Mouse (Mus musculus) hindbrain, embryonic 10.5 days (tissue): ENCODE measurements around the gene Egfr. TPM values are rescaled to one million over a fixed set of nuclear protein-coding genes. Genes with fewer than 3 reads are reported as not detected.

Experiments
- DNase-seq: peaks from one replicate; pipeline ENCODE4 v3.0.0-alpha.2; 2017; ENCODE audit warnings: low spot score
- H3K27ac ChIP-seq: fragments of 300-500 bp; sonication (generic); 2 replicates; pipeline ENCODE4 v1.5.1; 2016; ENCODE audit warnings: mild to moderate bottlenecking, moderate library complexity
- H3K27me3 ChIP-seq: fragments of 300-500 bp; sonication (generic); 2 replicates; pipeline ENCODE4 v1.6.1; 2016; ENCODE audit warnings: mild to moderate bottlenecking; ENCODE audit not compliant: poor library complexity, insufficient read depth, severe bottlenecking
- H3K36me3 ChIP-seq: fragments of 300-500 bp; sonication (generic); 2 replicates; pipeline ENCODE4 v1.6.1; 2016; ENCODE audit warnings: mild to moderate bottlenecking, moderate library complexity
- H3K4me1 ChIP-seq: fragments of 300-500 bp; sonication (generic); replicated peaks from 2 replicates; pipeline ENCODE4 v1.6.1; 2016; ENCODE audit warnings: mild to moderate bottlenecking
- H3K4me3 ChIP-seq: fragments of 300-500 bp; sonication (generic); 2 replicates; pipeline ENCODE4 v1.5.1; 2016; ENCODE audit warnings: mild to moderate bottlenecking, moderate library complexity
- H3K9me3 ChIP-seq: fragments of 300-500 bp; sonication (generic); 2 replicates; pipeline ENCODE4 v1.6.1; 2016; ENCODE audit warnings: mild to moderate bottlenecking, moderate library complexity
- WGBS: fragments of 180-500 bp; shearing (Covaris S2); methylation state at CpG from one replicate; pipeline ENCODE4 v1.1.7; 2016; 5-methylcytosine and 5-hydroxymethylcytosine counted together
- polyA plus RNA-seq: library from polyadenylated mRNA; unstranded; fragments of >200 nt; fragmentation: Nextera tagmentation; extraction: Ambion mirVana; gene quantifications from 2 replicates; pipeline ENCODE4 v1.2.1, GENCODE M21; 2016

Egfr gene
- polyA plus RNA-seq, 1 experiment from 2014 or later: 2.0 TPM

DNA sequence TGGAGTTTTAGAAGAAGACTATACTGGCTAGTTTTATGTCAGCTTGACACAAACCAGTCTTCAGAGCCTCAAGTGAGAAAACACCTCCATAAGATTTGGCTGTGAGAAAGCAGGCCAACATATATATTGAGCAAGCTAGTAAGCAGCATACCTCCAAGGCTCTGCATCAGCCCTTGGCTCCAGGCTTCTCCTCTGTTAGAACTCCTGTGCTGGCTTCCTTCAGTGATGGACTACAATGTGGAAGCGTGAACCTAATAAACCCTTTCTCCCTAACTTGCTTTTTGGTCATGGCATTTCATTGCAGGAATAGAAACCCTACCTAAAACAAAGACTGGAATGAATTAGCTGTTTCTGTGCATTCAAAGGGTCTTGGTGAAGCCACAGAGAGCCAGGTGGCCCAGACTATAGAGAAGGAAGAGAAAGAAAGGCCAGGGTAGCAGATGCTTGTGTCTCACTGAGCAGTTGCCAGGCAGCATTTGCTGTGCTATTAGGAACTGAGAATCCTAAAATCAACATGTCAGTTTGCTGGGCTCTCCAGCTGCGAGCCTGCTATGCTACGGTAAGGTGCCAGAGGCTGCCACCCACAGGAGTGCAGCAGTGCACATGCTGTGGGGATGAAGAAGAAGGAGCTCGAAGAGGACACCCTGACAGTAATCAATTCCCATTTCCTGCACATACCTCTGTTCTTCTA is 189.2 kb downstream of the Egfr start:
- H3K36me3 ChIP-seq: no peaks in the 10 kb centered on the region
- no peak overlapping the region for H3K4me3 ChIP-seq
- 38% methylated on average over 4 of the region's 4 CpGs for WGBS
- DNase-seq: peak; percentile 16
- no peaks in the 10 kb centered on the region for H3K27me3 ChIP-seq
- no peak overlapping the region for H3K27ac ChIP-seq
- H3K4me1 ChIP-seq: peaks cover 11% of the 10 kb centered on the region; the same call in 1 of the 2 replicates
- no peaks in the 10 kb centered on the region for H3K9me3 ChIP-seq

DNA sequence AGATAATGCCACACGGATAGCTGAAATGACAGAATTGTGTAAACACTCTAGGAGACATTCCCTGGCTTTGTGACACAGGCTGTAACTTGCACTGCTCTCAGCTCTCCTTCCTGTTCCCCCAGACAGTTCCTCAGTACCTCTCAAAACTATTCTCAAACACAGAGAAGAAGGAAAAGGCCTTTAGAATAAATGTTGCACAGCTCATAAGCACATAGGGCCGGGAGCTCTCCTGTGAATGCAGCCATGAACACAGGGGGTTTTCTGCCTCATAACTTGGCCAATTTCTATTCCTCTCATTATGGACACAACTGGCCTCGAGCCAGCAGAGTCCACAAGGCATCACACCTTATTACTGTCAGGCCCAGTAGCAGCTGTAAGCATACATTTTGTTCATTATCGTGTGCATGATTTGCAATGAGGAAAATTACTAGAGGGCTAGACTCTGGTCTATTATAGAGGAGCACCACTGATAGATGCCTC is 190.0 kb downstream of the Egfr start:
- Histone ChIP-seq H3K4me3 (no peak overlapping the region), H3K27ac (no peak overlapping the region), H3K4me1 (peaks cover 11% of the 10 kb centered on the region; the same call in 1 of the 2 replicates), H3K36me3 (no peaks in the 10 kb centered on the region), H3K9me3 (no peaks in the 10 kb centered on the region), H3K27me3 (no peaks in the 10 kb centered on the region)
- WGBS: 72% methylated on average over 4 of the region's 4 CpGs
- DNase-seq: no peak

DNA sequence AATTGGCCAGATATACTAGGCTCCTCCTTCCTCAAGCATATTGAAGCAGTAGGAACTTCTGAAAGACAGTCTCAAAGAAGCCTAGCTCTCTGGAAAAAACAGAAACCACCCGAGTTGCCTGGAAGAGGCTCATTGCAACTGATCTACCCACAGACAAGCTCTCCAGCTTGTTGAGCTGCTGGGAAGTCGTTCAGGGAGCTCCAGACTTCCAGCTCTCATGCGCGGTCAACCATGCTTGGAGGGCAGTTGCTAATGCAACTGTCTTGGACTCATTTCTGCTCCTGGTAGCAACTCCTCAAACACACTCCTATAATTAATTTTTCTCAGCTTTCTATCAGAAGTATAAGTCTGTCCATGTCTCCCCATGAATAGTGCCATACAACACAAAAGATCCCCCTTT is 191.0 kb downstream of the Egfr start:
- Histone ChIP-seq H3K27ac (no peak overlapping the region), H3K9me3 (no peaks in the 10 kb centered on the region), H3K4me1 (peaks cover 11% of the 10 kb centered on the region; the same call in 1 of the 2 replicates), H3K27me3 (no peaks in the 10 kb centered on the region), H3K4me3 (no peak overlapping the region), H3K36me3 (no peaks in the 10 kb centered on the region)
- 89% methylated on average over 4 of the region's 4 CpGs for WGBS
- DNase-seq: no peak

DNA sequence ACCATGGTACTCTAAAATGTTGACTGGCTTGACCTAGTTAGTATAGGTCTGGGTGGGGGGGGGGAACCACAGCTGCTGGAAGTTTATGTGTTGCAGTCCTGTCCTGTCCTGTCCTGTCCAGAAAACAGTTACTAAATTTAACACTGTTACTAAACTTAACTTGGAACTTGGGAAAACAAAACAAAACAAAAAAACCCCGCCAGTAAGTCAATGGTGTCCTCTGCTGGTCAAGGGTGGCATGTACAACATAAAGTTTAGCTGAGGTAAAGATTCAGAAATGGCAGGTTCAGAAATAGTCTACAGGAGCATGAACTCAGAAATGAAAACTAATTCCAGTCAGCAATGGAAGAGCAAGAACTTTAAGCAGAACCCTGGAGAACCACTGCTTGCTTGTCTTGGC is 196.8 kb downstream of the Egfr start:
- Histone ChIP-seq H3K4me3 (no peak overlapping the region), H3K27me3 (no peaks in the 10 kb centered on the region), H3K27ac (no peak overlapping the region), H3K4me1 (peaks cover 20% of the 10 kb centered on the region), H3K9me3 (no peaks in the 10 kb centered on the region), H3K36me3 (peaks cover 6% of the 10 kb centered on the region; the same call in 1 of the 2 replicates)
- WGBS: 11% methylated on average over 1 of the region's 1 CpGs
- peak; percentile 17 for DNase-seq

DNA sequence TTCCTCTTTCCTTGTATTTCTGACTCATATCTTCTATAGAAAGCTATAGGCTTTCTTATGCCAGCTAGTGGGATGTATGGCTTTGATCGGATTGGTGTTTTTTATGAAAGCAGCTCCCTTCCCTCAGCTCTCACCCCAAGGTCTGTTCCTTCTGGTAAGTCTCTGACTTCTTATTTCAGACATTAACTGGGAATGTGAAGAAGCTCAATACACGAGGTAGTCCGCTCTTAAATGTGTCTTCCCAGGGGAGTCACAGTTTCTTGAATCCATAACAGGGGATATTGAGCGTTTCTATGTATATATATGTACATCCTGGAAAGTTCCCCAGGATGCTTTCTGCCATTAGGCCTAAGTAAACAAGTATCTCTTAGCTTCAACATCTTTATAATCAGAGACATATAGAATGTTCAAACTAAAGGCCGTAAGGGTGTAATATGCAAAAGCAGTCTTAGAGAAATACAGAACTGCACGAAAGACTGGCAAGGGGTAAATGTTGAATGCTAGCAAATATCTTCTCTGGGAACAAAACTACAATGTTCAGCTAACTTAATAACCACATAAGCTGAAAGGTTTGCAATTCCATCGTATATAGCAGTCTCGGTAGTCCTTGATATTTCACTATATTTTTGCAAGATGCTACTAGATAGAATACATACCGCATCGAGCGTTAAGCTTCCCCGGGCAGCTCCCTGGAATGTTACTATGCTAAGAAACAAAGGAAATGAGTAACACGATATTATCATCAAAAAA is 198.4 kb downstream of the Egfr start:
- peak overlapping the region; percentile 87 for H3K27ac ChIP-seq
- H3K27me3 ChIP-seq: no peaks in the 10 kb centered on the region
- peaks cover 11% of the 10 kb centered on the region; the same call in 1 of the 2 replicates for H3K36me3 ChIP-seq
- H3K4me1 ChIP-seq: peaks cover 20% of the 10 kb centered on the region
- no peak for DNase-seq
- WGBS: 54% methylated on average over 13 of the region's 13 CpGs
- H3K9me3 ChIP-seq: no peaks in the 10 kb centered on the region
- H3K4me3 ChIP-seq: peak overlapping the region; percentile 63

DNA sequence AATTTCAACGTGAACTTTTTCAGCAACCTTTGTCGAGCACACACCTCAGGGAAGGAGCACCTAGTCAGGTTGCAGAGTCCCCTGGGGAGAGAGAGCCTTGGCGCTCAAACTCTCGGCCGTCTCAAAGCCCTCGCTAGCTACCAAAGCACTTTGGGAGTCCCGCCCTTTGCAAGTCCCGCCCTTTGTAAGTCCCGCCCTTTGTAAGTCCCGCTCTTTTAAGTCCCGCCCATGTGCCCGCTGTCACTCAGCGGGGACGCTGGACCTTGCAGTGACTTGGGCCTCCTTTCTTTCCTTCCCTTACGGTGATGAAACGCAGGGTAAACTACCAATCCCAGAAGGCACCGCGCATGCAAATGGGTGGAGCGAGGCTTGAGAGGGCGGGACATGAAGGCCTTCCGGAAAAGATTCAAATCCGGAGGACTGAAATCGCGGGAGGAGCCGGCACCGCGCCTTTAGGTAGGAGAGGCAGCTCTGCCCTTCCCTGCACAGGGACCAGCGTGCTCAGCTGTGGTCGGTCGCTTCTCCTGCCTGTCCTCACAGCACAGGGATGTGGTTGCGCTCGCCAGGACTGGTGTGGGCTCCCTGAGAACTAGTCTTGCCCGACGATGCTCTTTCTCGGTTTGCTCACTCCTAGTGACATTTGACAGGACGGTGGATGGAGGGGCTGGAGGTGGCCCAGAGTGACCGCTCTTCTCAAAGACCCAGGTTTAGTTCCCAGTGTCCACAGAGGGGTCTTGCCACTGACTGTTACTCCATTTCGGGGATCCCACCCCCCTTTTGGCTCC is 199.2 kb downstream of the Egfr start, which contains the start of gene Fbxo48:
Gene Fbxo48 (plus strand): TSS at position 400 of the 785 bp plus-strand sequence.
- under 1% methylated on average over 38 of the region's 38 CpGs for WGBS
- H3K27ac ChIP-seq: peak within 1 kb of the TSS; percentile 87
- H3K4me1 ChIP-seq: peaks cover 20% of the 10 kb centered on the region
- peaks cover 14% of the 10 kb centered on the region for H3K36me3 ChIP-seq
- no peaks in the 10 kb centered on the region for H3K27me3 ChIP-seq
- peak; percentile 97 for DNase-seq
- no peaks in the 10 kb centered on the region for H3K9me3 ChIP-seq
- peak within 1 kb of the TSS; percentile 63 for H3K4me3 ChIP-seq

DNA sequence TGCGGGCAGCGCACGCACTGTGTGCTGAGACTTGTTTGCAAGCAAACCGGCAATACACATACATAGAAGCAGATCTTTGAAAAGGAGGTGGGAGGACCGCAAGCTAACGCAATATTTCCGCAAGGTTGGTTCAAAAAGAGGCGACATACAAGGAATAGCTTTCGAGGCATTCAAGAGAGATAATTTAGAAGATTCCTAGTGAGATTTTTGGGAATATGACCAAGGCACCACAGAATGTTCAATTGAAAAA is 199.7 kb downstream of the Egfr start:
- Histone ChIP-seq H3K4me1 (peaks cover 20% of the 10 kb centered on the region), H3K36me3 (peaks cover 19% of the 10 kb centered on the region), H3K4me3 (peak overlapping the region; percentile 63), H3K27me3 (no peaks in the 10 kb centered on the region), H3K27ac (peak overlapping the region; percentile 87), H3K9me3 (no peaks in the 10 kb centered on the region)
- 9% methylated on average over 9 of the region's 9 CpGs for whole genome bisulfite sequencing
- no peak for DNase-seq

DNA sequence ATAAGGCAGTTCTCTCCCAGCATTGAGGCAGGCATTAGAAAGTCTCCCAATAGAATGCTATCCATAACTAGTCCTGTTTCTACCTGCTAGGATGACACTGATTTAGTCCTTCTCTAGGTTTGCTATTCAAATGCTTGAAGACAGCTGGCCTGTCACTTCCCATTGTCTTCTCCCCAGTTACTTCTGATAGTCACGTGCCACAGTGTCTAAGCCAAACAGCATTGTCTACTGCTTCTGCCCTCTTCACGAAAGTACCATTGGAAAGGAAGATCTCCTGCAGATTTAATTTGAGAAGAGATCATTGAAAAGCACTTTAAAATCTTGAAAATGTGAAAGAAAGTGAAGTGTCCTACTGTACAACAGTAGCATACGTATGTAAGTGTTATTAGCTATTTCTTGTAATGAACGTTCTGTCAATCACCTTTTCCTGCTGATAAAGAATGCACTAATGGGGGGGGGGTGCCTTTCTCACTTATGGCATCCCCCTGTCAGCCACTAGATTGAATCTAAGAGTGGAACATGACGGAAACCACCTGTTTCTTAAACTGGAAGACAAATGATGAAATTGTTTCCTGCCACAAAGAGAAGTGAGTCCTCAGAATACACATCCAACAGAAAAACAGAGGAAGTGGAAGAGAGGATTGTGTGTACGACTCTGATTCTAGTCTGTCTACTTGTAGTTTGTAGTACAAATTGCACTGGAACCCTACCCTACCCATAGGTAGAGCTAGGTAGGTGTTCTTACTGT is 204.3 kb downstream of the Egfr start:
- no peak overlapping the region for H3K4me3 ChIP-seq
- DNase-seq: no peak
- H3K36me3 ChIP-seq: peaks cover 26% of the 10 kb centered on the region
- no peaks in the 10 kb centered on the region for H3K9me3 ChIP-seq
- 89% methylated on average over 6 of the region's 6 CpGs for WGBS
- no peak overlapping the region for H3K27ac ChIP-seq
- H3K27me3 ChIP-seq: no peaks in the 10 kb centered on the region
- H3K4me1 ChIP-seq: peaks cover 11% of the 10 kb centered on the region

DNA sequence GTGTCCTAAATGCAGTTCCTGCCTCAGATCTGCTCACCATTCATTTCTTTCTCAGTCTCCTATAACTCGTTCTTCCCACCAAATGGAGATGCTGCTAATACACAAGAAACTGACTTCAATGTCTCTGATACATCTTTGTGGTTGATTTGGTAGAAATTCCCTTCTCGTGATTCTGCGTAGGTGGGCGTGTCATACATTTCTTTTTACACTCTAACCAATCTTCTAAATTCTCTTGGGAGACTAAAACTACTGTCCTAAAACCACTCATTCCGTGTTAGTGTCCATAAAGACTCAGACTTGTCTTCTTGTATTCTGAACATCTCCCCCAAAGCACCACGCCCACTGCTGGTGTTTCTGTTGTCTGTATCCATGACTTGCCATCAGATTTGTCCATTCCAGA is 205.0 kb downstream of the Egfr start:
- no peak overlapping the region for H3K4me3 ChIP-seq
- peaks cover 4% of the 10 kb centered on the region for H3K4me1 ChIP-seq
- no peak overlapping the region for H3K27ac ChIP-seq
- DNase-seq: no peak
- H3K9me3 ChIP-seq: no peaks in the 10 kb centered on the region
- H3K36me3 ChIP-seq: peaks cover 26% of the 10 kb centered on the region
- no peaks in the 10 kb centered on the region for H3K27me3 ChIP-seq
- WGBS: 94% methylated on average over 6 of the region's 6 CpGs

DNA sequence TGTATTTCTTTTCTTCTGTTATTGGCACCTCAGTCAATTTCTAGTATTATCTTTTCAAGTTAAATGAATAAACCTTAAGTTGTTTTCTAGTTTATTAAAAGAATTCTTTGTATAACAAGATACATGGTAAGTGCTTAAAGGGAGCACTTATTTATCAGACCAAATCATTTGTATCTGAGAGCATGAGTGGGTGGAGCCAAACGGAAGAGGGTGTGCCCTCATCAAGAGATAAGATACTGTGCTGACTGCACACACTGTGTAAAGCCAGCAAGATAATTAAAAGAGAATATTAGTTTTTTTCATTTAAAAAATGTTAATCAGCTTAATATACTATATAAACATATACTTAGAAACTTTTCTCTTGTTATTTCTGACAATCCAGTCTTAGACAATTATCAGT is 206.5 kb downstream of the Egfr start:
- Histone ChIP-seq H3K36me3 (peaks cover 22% of the 10 kb centered on the region), H3K4me1 (no peaks in the 10 kb centered on the region), H3K27me3 (no peaks in the 10 kb centered on the region), H3K9me3 (no peaks in the 10 kb centered on the region), H3K4me3 (no peak overlapping the region), H3K27ac (no peak overlapping the region)
- no peak for DNase-seq
- WGBS: 91% methylated on average over 1 of the region's 1 CpGs
